Mouse (Mus musculus) CH12.LX (cell line): ENCODE measurements at regions not wholly inside any gene's neighbourhood (a gene's known extent, or its start where the extent isn't known, plus 50 kb on each side); places are given as distances from the start of the nearest gene placed in this dataset.

Source experiments
- DNase-seq: peaks from one replicate; pipeline ENCODE4 v3.0.0-alpha.2; 2013; ENCODE audit errors: extremely low read depth
- H3K27ac ChIP-seq: 2 replicates; pipeline ENCODE4 v1.5.1; 2012; ENCODE audit warnings: low read depth, mild to moderate bottlenecking, control low read depth, moderate library complexity; ENCODE audit not compliant: insufficient read depth
- H3K27me3 ChIP-seq: replicated peaks from 2 replicates; pipeline ENCODE3; 2012; ENCODE audit warnings: inconsistent platforms
- H3K36me3 ChIP-seq, 2 experiments: replicated peaks in 1 of 2; 2 replicates each; pipeline versions ENCODE3 to v1.6.1; 2012; ENCODE audit warnings: inconsistent platforms in 1 of 2, low read length in 1 of 2, mild to moderate bottlenecking in 1 of 2, mixed read lengths in 1 of 2, moderate library complexity in 1 of 2; ENCODE audit not compliant: control insufficient read depth in 1 of 2, insufficient read depth in 1 of 2
- H3K4me1 ChIP-seq, 2 experiments: 2 replicates each; pipeline ENCODE4 v1.6.1; 2012; ENCODE audit warnings: inconsistent platforms in 1 of 2, moderate library complexity in 1 of 2; ENCODE audit not compliant: insufficient read depth in 2 of 2, control insufficient read depth in 1 of 2
- H3K4me2 ChIP-seq: 2 replicates; pipeline ENCODE4 v1.6.1; 2012; ENCODE audit warnings: low read depth, mild to moderate bottlenecking, control low read depth; ENCODE audit not compliant: poor library complexity, insufficient read depth, severe bottlenecking
- H3K4me3 ChIP-seq, 3 experiments: fragments of 150-350 bp in 1 of 3; sonication (generic) in 1 of 3; replicated peaks in 1 of 3; 2 replicates each; pipeline versions ENCODE3 to v1.5.1; 2011 to 2012; ENCODE audit warnings: low read depth in 2 of 3, low read length in 2 of 3, mild to moderate bottlenecking in 2 of 3, moderate library complexity in 2 of 3, control low read depth in 1 of 3, improper control_type of control experiment in 1 of 3, inconsistent platforms in 1 of 3, mixed read lengths in 1 of 3; ENCODE audit not compliant: poor library complexity in 1 of 3
- H3K79me2 ChIP-seq: replicated peaks from 2 replicates; pipeline ENCODE4 v1.6.1; 2012; ENCODE audit warnings: mild to moderate bottlenecking, moderate library complexity; ENCODE audit not compliant: control insufficient read depth, poor library complexity, insufficient read depth, severe bottlenecking; ENCODE audit errors: extremely low read depth
- H3K9ac ChIP-seq: 2 replicates; pipeline ENCODE4 v1.6.1; 2012; ENCODE audit warnings: low read depth, mild to moderate bottlenecking, control low read depth, moderate library complexity; ENCODE audit not compliant: insufficient read depth
- H3K9me3 ChIP-seq: replicated peaks from 2 replicates; pipeline ENCODE3; 2012; ENCODE audit warnings: low read length, inconsistent platforms, mixed read lengths
- BHLHE40 ChIP-seq: IDR thresholded peaks from 2 replicates; pipeline ENCODE4 v1.6.1; 2011; ENCODE audit warnings: mild to moderate bottlenecking, low read depth, low read length, improper control_type of control experiment
- CHD1 ChIP-seq: IDR thresholded peaks from 2 replicates; pipeline ENCODE4 v1.6.1; 2012; ENCODE audit warnings: low read depth, low read length, improper control_type of control experiment, inconsistent platforms
- CHD2 ChIP-seq: IDR thresholded peaks from 2 replicates; pipeline ENCODE4 v1.6.1; 2011; ENCODE audit warnings: low read length, improper control_type of control experiment
- CTCF ChIP-seq, 2 experiments: IDR thresholded peaks in 1 of 2; conservative IDR thresholded peaks in 1 of 2; 2 replicates each; pipeline ENCODE4 v1.5.1; 2011 to 2012; ENCODE audit warnings: low read depth in 2 of 2, low read length in 2 of 2, improper control_type of control experiment in 1 of 2, inconsistent platforms in 1 of 2, mild to moderate bottlenecking in 1 of 2, moderate library complexity in 1 of 2
- E2F4 ChIP-seq: IDR thresholded peaks from 2 replicates; pipeline ENCODE4 v1.6.1; 2011; ENCODE audit warnings: low read depth, low read length, improper control_type of control experiment; ENCODE audit not compliant: insufficient replicate concordance
- ELF1 ChIP-seq: IDR thresholded peaks from 2 replicates; pipeline ENCODE4 v1.6.1; 2014; ENCODE audit warnings: low read depth, mild to moderate bottlenecking, inconsistent platforms, low read length, improper control_type of control experiment
- EP300 ChIP-seq: IDR thresholded peaks from 2 replicates; pipeline ENCODE4 v1.6.1; 2011; ENCODE audit warnings: low read length, improper control_type of control experiment
- ETS1 ChIP-seq: conservative IDR thresholded peaks from 2 replicates; pipeline ENCODE4 v1.6.1; 2012; ENCODE audit warnings: low read depth, mild to moderate bottlenecking, inconsistent platforms, low read length, improper control_type of control experiment, moderate library complexity
- HCFC1 ChIP-seq: IDR thresholded peaks from 2 replicates; pipeline ENCODE4 v1.6.1; 2012; ENCODE audit warnings: low read depth, mild to moderate bottlenecking, inconsistent platforms, low read length, improper control_type of control experiment
- IRF4 ChIP-seq: IDR thresholded peaks from 2 replicates; pipeline ENCODE4 v1.6.1; 2014; ENCODE audit warnings: low read depth, mild to moderate bottlenecking, inconsistent platforms, low read length, improper control_type of control experiment
- JUND ChIP-seq: conservative IDR thresholded peaks from 2 replicates; pipeline ENCODE4 v1.6.1; 2011; ENCODE audit warnings: low read depth, low read length, improper control_type of control experiment
- KAT2A ChIP-seq: IDR thresholded peaks from 2 replicates; pipeline ENCODE4 v1.6.1; 2012; ENCODE audit warnings: low read length, improper control_type of control experiment, inconsistent platforms; ENCODE audit not compliant: insufficient replicate concordance
- MAFK ChIP-seq: IDR thresholded peaks from 2 replicates; pipeline ENCODE4 v1.6.1; 2011; ENCODE audit warnings: low read length, improper control_type of control experiment; ENCODE audit not compliant: insufficient replicate concordance
- MAX ChIP-seq: IDR thresholded peaks from 2 replicates; pipeline ENCODE4 v1.6.1; 2011; ENCODE audit warnings: low read length, improper control_type of control experiment
- MAZ ChIP-seq: IDR thresholded peaks from 2 replicates; pipeline ENCODE4 v1.6.1; 2012; ENCODE audit warnings: low read depth, mild to moderate bottlenecking, inconsistent platforms, low read length, improper control_type of control experiment, moderate library complexity
- MEF2A ChIP-seq: IDR thresholded peaks from 2 replicates; pipeline ENCODE4 v1.6.1; 2014; ENCODE audit warnings: low read depth, mild to moderate bottlenecking, inconsistent platforms, low read length, improper control_type of control experiment, borderline replicate concordance
- MXI1 ChIP-seq: IDR thresholded peaks from 2 replicates; pipeline ENCODE4 v1.6.1; 2011; ENCODE audit warnings: mild to moderate bottlenecking, low read depth, low read length, improper control_type of control experiment
- MYC ChIP-seq: IDR thresholded peaks from 2 replicates; pipeline ENCODE4 v1.6.1; 2011; ENCODE audit warnings: low read depth, mild to moderate bottlenecking, improper control_type of control experiment, low read length
- NELFE ChIP-seq: IDR thresholded peaks from 2 replicates; pipeline ENCODE4 v1.6.1; 2011; ENCODE audit warnings: low read depth, low read length, improper control_type of control experiment
- NRF1 ChIP-seq: IDR thresholded peaks from 2 replicates; pipeline ENCODE4 v1.6.1; 2014; ENCODE audit warnings: low read depth, mild to moderate bottlenecking, inconsistent platforms, low read length, improper control_type of control experiment, moderate library complexity
- POLR2AphosphoS2 ChIP-seq: IDR thresholded peaks from 2 replicates; pipeline ENCODE4 v1.6.1; 2011; ENCODE audit warnings: low read depth, low read length, improper control_type of control experiment
- RAD21 ChIP-seq: IDR thresholded peaks from 2 replicates; pipeline ENCODE4 v1.6.1; 2011; ENCODE audit warnings: low read depth, mild to moderate bottlenecking, low read length, improper control_type of control experiment, moderate library complexity
- SIN3A ChIP-seq: IDR thresholded peaks from 2 replicates; pipeline ENCODE4 v1.6.1; 2012; ENCODE audit warnings: low read length, improper control_type of control experiment, inconsistent platforms
- SMC3 ChIP-seq: IDR thresholded peaks from 2 replicates; pipeline ENCODE4 v1.6.1; 2011; ENCODE audit warnings: low read depth, low read length, improper control_type of control experiment
- TBP ChIP-seq: conservative IDR thresholded peaks from 2 replicates; pipeline ENCODE4 v1.6.1; 2011; ENCODE audit warnings: low read depth, low read length, improper control_type of control experiment
- TCF12 ChIP-seq: IDR thresholded peaks from 2 replicates; pipeline ENCODE4 v1.6.1; 2014; ENCODE audit warnings: low read depth, mild to moderate bottlenecking, inconsistent platforms, low read length, improper control_type of control experiment
- USF1 ChIP-seq: IDR thresholded peaks from 2 replicates; pipeline ENCODE4 v1.6.1; 2014; ENCODE audit warnings: low read depth, mild to moderate bottlenecking, inconsistent platforms, low read length, improper control_type of control experiment
- ZC3H11A ChIP-seq: IDR thresholded peaks from 2 replicates; pipeline ENCODE4 v1.6.1; 2012; ENCODE audit warnings: low read depth, mild to moderate bottlenecking, inconsistent platforms, low read length, improper control_type of control experiment
- ZNF384 ChIP-seq: IDR thresholded peaks from 2 replicates; pipeline ENCODE4 v1.6.1; 2012; ENCODE audit warnings: low read depth, low read length, improper control_type of control experiment, inconsistent platforms
- dilution Hi-C: fragments of 300-500 bp; cut with MboI; formaldehyde crosslinking; loops from 2 replicates; pipeline ENCODE4 v1.14.3; 2020; ENCODE audit warnings: low sequenced_read_pairs; ENCODE audit not compliant: extremely low pct_unique_long_range_greater_than_20kb, extremely low pct_ligation_motif_present
- in situ Hi-C: fragments of 300-500 bp; cut with MboI; formaldehyde crosslinking; loops from 3 replicates; pipeline ENCODE4 v1.14.3; 2019; ENCODE audit warnings: low sequenced_read_pairs, low pct_ligation_motif_present, low pct_unique_long_range_greater_than_20kb, mixed read lengths

- in situ Hi-C loops, result no loop called here
These were observed 178.9 kb downstream of the Usp46 start for GRCm38 (mm10) chr5:73889342-73889741.

DNA sequence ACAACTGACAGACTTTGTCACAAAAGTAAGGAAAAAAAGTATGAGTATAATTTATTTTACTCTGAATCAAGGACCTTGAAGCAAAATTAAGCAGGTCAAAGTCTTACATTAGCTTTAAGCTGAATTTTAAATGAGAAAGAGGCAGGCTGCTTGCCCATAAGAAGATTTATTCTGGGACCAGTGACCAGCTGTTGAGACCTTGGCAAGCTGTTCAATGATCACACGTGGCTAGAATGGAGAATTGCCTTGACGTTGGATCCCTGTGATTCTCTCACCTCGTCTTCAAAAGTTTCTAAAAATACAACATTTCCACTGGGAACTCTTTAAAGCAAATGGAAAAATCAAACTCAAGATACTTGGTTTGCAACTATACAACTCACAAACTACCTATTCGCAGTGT is 177.3 kb downstream of the Usp46 start:
- Histone ChIP-seq H3K4me3 (no peak overlapping the region), H3K36me3 (no peaks in the 10 kb centered on the region), H3K9me3 (peaks cover 2% of the 10 kb centered on the region), H3K4me2 (no peak overlapping the region), H3K4me1 (peaks cover 0 to 4% of the 10 kb centered on the region in 2 experiments; a peak in 2 of 4 replicates), H3K79me2 (no peaks in the 10 kb centered on the region), H3K27me3 (no peaks in the 10 kb centered on the region), H3K27ac (no peak overlapping the region)
- in situ Hi-C loops, result no loop called here
- DNase-seq, result no peak
- TF ChIP-seq MXI1, result no peak
- TF ChIP-seq ETS1, result no peak
- no peak for TF ChIP-seq POLR2AphosphoS2
- TF ChIP-seq ELF1, result no peak
- TF ChIP-seq TBP, result no peak
- TF ChIP-seq USF1, result no peak
- no peak for TF ChIP-seq JUND
- TF ChIP-seq CTCF (conservative IDR thresholded peaks at IDR 0.05 in 1 of 2, IDR thresholded peaks at IDR 0.05 in 1 of 2; ENCODE audit: low read depth in 2 of 2, low read length in 2 of 2), result no peak
- TF ChIP-seq ZNF384, result no peak
- no peak for TF ChIP-seq IRF4
- TF ChIP-seq SMC3, result no peak
- TF ChIP-seq E2F4, result no peak
- TF ChIP-seq CHD1, result no peak
- TF ChIP-seq MAZ, result no peak
- no peak for TF ChIP-seq NRF1
- TF ChIP-seq SIN3A, result no peak
- TF ChIP-seq RAD21, result no peak
- TF ChIP-seq TCF12, result no peak
- TF ChIP-seq NELFE, result no peak
- no peak for TF ChIP-seq ZC3H11A
- TF ChIP-seq, all 38 proteins: peak for 0
- dilution Hi-C loops, result no loop called here
- no peak overlapping the region for H3K9ac ChIP-seq

More at GRCm38 (mm10) chr5:73889342-73889741, 178.9 kb downstream of the Usp46 start:
- no peak for DNase-seq
- no peak overlapping the region for H3K9ac ChIP-seq
- no peak overlapping the region for H3K27ac ChIP-seq
- H3K4me3 ChIP-seq, result no peak overlapping the region
- H3K36me3 ChIP-seq, result no peaks in the 10 kb centered on the region
- no peaks in the 10 kb centered on the region for H3K79me2 ChIP-seq
- peaks cover 0 to 4% of the 10 kb centered on the region in 2 experiments; a peak in 2 of 4 replicates for H3K4me1 ChIP-seq
- H3K9me3 ChIP-seq, result peaks cover 2% of the 10 kb centered on the region
- dilution Hi-C loops, result no loop called here
- no peak overlapping the region for H3K4me2 ChIP-seq
- H3K27me3 ChIP-seq, result no peaks in the 10 kb centered on the region
- TF ChIP-seq USF1 (no peak), HCFC1 (no peak), E2F4 (no peak), MAX (no peak), IRF4 (no peak), CHD2 (no peak), TBP (no peak), POLR2AphosphoS2 (no peak), MXI1 (no peak), EP300 (no peak), BHLHE40 (no peak), TCF12 (no peak), MAFK (no peak), KAT2A (no peak), MEF2A (no peak), NELFE (no peak), MYC (no peak)
